Mouse (Mus musculus) erythroblast, adult 5-6 weeks (primary cell): Measurements from ENCODE around the gene Epb41l3. TPM values are rescaled to one million over a fixed set of nuclear protein-coding genes. Genes with fewer than 3 reads are reported as not detected.

Experiments
- ATAC-seq: replicated peaks from 2 replicates; pipeline ENCODE4 v1.8.0; 2016; ENCODE audit warnings: moderate number of reproducible peaks, mild to moderate bottlenecking, moderate TSS enrichment, inconsistent platforms; ENCODE audit not compliant: poor library complexity, low FRiP score, severe bottlenecking
- total RNA-seq, 2 experiments: library from RNA; stranded (forward) in 1 of 2; stranded (reverse) in 1 of 2; fragments of 150-400 nt in 1 of 2; fragments of 200-764, 138-1000 nt in 1 of 2; gene quantifications; 2 replicates each; pipeline versions ENCODE4 v1.2.3 to v1.2.4; 2015 to 2017; ENCODE audit warnings: low replicate concordance in 2 of 2

Gene Epb41l3
- total RNA-seq, 2 experiments from 2014 or later = 3.6 to 6.5 TPM

- no peak for ATAC-seq
These were observed 228.2 kb downstream of the Epb41l3 start for GRCm38 (mm10) chr17:69303579-69304274.

- ATAC-seq = no peak
These were observed 232.2 kb downstream of the Epb41l3 start for GRCm38 (mm10) chr17:69307636-69308035.

GRCm38 (mm10) chr17:69309872-69310271 is 234.4 kb downstream of the Epb41l3 start:
- ATAC-seq = no peak

- ATAC-seq = no peak
These were observed 245.0 kb downstream of the Epb41l3 start for GRCm38 (mm10) chr17:69320496-69320895.

- ATAC-seq = no peak
These were observed 247.2 kb downstream of the Epb41l3 start for GRCm38 (mm10) chr17:69322721-69323120.

Other genes starting within 250 kb of the Epb41l3 start
- not detected in 2 replicates for gene Tmem200c, start 249.1 kb upstream of the Epb41l3 start, total RNA-seq (2015; ENCODE audit: low replicate concordance)
- not detected in 2 replicates for gene Tmem200c, start 249.1 kb upstream of the Epb41l3 start, total RNA-seq (2017; ENCODE audit: low replicate concordance)